Mouse (Mus musculus) heart, embryonic 15.5 days (tissue): ENCODE data around the gene Mrnip. TPM values are rescaled to one million over a fixed set of nuclear protein-coding genes. Genes with fewer than 3 reads are reported as not detected.

Experiments
- ATAC-seq: fragments of 200-750 bp; cut with Nextera tagmentation; replicated peaks from 2 replicates; pipeline ENCODE4 v1.8.0; 2017; ENCODE audit warnings: low read depth, moderate TSS enrichment; ENCODE audit not compliant: insufficient number of reproducible peaks, insufficient read depth, low FRiP score
- H3K27ac ChIP-seq: fragments of 300-500 bp; sonication (generic); 2 replicates; pipeline ENCODE4 v1.5.1; 2015; ENCODE audit warnings: mild to moderate bottlenecking, inconsistent platforms
- H3K27me3 ChIP-seq: fragments of 300-500 bp; sonication (generic); 2 replicates; pipeline ENCODE4 v1.6.1; 2015; ENCODE audit warnings: inconsistent platforms
- H3K36me3 ChIP-seq: fragments of 300-500 bp; sonication (generic); 2 replicates; pipeline ENCODE4 v1.6.1; 2015; ENCODE audit warnings: mild to moderate bottlenecking, inconsistent platforms
- H3K4me1 ChIP-seq: fragments of 300-500 bp; sonication (generic); replicated peaks from 2 replicates; pipeline ENCODE4 v1.6.1; 2015; ENCODE audit warnings: inconsistent platforms
- H3K4me2 ChIP-seq: fragments of 300-500 bp; sonication (generic); 2 replicates; pipeline ENCODE4 v1.6.1; 2015; ENCODE audit warnings: inconsistent platforms, mild to moderate bottlenecking, moderate library complexity
- H3K4me3 ChIP-seq: fragments of 300-500 bp; sonication (generic); 2 replicates; pipeline ENCODE4 v1.5.1; 2015; ENCODE audit warnings: mild to moderate bottlenecking, inconsistent platforms
- H3K9ac ChIP-seq: fragments of 300-500 bp; sonication (generic); 2 replicates; pipeline ENCODE4 v1.6.1; 2015; ENCODE audit warnings: mild to moderate bottlenecking, inconsistent platforms
- H3K9me3 ChIP-seq: fragments of 300-500 bp; sonication (generic); replicated peaks from 2 replicates; pipeline ENCODE4 v1.6.1; 2016; ENCODE audit warnings: inconsistent platforms
- WGBS: fragments of 180-500 bp; shearing (Covaris S2); methylation state at CpG from one replicate; pipeline ENCODE4 v1.1.7; 2015; ENCODE audit warnings: mixed read lengths; 5-methylcytosine and 5-hydroxymethylcytosine counted together
- polyA plus RNA-seq: library from polyadenylated mRNA; unstranded; fragments of >200 nt; fragmentation: Nextera tagmentation; extraction: Ambion mirVana; gene quantifications from 2 replicates; pipeline ENCODE4 v1.2.1, GENCODE M21; 2015

The Mrnip gene
- polyA plus RNA-seq, 1 experiment from 2014 or later, result 7.9 TPM

DNA sequence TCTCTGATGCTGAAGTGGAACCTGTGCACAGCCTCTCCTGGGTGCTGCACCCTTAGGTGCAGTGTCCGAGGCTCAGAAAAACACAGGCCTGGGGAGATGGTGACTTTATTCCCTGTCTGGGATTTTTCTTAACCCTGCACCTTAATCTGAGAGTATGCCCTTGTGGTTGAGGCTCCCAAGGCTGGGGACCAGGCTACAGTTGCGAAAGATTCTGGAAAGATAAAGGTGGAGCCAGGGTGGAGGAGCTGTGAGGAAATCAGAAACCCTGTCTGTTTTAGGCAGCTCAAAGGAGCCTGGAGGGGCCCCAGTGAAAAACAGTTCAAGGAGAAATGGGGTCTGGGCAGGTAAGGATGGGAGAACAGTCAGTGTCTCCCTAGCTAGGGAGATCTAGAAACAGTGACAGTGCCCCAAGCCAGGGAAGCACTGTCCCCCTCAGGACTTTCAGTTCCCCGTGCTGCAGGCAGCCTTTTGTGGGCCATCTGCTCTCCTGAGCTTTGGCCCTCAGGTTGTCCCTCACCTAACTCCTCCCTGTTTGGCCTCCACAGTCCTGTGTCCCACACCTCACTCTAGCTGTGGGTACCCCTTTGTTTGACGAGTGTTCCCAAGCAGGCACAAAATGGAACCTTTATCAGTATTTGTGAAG lies 42.6 kb downstream of the Mrnip start:
- no peak for ATAC-seq
- H3K4me2 ChIP-seq, result no peak overlapping the region
- no peaks in the 10 kb centered on the region for H3K9me3 ChIP-seq
- no peaks in the 10 kb centered on the region for H3K36me3 ChIP-seq
- 71% methylated on average over 4 of the region's 4 CpGs for WGBS
- no peaks in the 10 kb centered on the region for H3K27me3 ChIP-seq
- H3K27ac ChIP-seq, result no peak overlapping the region
- H3K4me3 ChIP-seq, result no peak overlapping the region
- no peak overlapping the region for H3K9ac ChIP-seq
- H3K4me1 ChIP-seq, result peaks cover 41% of the 10 kb centered on the region

DNA sequence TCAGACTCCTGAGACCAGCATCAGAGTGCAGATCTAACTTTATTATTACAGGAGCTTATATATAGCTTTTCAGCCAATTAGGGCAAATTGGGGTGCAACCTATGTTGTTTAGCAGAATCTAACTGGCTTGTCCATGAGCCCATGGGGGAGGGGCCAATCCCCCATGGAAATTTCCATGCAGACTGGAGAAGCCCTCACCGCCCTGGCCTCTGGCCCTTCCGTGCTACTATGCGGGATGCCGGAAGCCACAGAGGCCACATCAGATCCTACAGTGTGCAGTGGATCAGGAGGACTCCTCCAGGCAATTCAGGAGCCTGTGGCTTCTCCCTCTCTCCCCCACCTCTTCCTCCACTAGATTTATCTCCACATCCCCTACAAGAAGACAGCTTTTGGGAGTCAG lies 43.6 kb downstream of the Mrnip start:
- Histone ChIP-seq H3K36me3 (no peaks in the 10 kb centered on the region), H3K4me1 (peaks cover 31% of the 10 kb centered on the region), H3K9ac (no peak overlapping the region), H3K4me3 (no peak overlapping the region), H3K4me2 (no peak overlapping the region), H3K27me3 (no peaks in the 10 kb centered on the region), H3K9me3 (no peaks in the 10 kb centered on the region), H3K27ac (no peak overlapping the region)
- no peak for ATAC-seq
- WGBS, result 47% methylated on average over 4 of the region's 4 CpGs

DNA sequence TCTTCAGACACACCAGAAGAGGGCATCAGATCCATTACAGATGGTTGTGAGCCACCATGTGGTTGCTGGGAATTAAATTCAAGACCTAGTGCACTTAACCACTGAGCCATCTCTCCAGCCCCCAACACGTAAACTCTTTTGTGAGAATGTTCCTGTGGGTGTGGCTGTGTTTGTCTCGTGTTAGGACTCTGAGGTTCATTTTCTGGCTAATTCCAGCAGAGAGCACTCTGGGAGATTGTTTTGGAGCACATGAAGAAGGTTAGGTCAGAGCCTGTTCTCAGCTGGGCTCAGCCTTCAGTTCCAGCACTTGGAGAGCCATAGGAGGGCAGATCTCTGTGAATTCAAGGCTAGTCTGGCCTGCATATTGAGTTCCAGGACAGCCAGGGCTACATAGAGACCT lies 45.6 kb downstream of the Mrnip start:
- Histone ChIP-seq H3K4me1 (peaks cover 28% of the 10 kb centered on the region), H3K9ac (no peak overlapping the region), H3K4me2 (no peak overlapping the region), H3K27ac (no peak overlapping the region), H3K4me3 (no peak overlapping the region), H3K9me3 (no peaks in the 10 kb centered on the region), H3K27me3 (no peaks in the 10 kb centered on the region), H3K36me3 (no peaks in the 10 kb centered on the region)
- no peak for ATAC-seq
- 68% methylated on average over 2 of the region's 2 CpGs for WGBS

GRCm38 (mm10) chr11:50222559-50223276 lies 48.5 kb downstream of the Mrnip start:
- ATAC-seq, result no peak

GRCm38 (mm10) chr11:50223783-50224662 lies 49.8 kb downstream of the Mrnip start:
- no peaks in the 10 kb centered on the region for H3K36me3 ChIP-seq
- peak overlapping the region; percentile 88 for H3K4me3 ChIP-seq
- peaks cover 37% of the 10 kb centered on the region for H3K4me1 ChIP-seq
- 6% methylated on average over 17 of the region's 17 CpGs for WGBS
- no peaks in the 10 kb centered on the region for H3K9me3 ChIP-seq
- no peak for ATAC-seq
- no peaks in the 10 kb centered on the region for H3K27me3 ChIP-seq
- H3K9ac ChIP-seq, result peak overlapping the region; percentile 94
- peak overlapping the region; percentile 77 for H3K27ac ChIP-seq
- H3K4me2 ChIP-seq, result peak overlapping the region; percentile 88

More at GRCm38 (mm10) chr11:50222559-50223276, 48.5 kb downstream of the Mrnip start:
- no peaks in the 10 kb centered on the region for H3K9me3 ChIP-seq
- H3K27ac ChIP-seq, result no peak overlapping the region
- no peaks in the 10 kb centered on the region for H3K27me3 ChIP-seq
- 62% methylated on average over 7 of the region's 7 CpGs for WGBS
- H3K4me1 ChIP-seq, result peaks cover 34% of the 10 kb centered on the region
- no peak overlapping the region for H3K9ac ChIP-seq
- no peak overlapping the region for H3K4me2 ChIP-seq
- H3K36me3 ChIP-seq, result no peaks in the 10 kb centered on the region
- H3K4me3 ChIP-seq, result no peak overlapping the region

DNA sequence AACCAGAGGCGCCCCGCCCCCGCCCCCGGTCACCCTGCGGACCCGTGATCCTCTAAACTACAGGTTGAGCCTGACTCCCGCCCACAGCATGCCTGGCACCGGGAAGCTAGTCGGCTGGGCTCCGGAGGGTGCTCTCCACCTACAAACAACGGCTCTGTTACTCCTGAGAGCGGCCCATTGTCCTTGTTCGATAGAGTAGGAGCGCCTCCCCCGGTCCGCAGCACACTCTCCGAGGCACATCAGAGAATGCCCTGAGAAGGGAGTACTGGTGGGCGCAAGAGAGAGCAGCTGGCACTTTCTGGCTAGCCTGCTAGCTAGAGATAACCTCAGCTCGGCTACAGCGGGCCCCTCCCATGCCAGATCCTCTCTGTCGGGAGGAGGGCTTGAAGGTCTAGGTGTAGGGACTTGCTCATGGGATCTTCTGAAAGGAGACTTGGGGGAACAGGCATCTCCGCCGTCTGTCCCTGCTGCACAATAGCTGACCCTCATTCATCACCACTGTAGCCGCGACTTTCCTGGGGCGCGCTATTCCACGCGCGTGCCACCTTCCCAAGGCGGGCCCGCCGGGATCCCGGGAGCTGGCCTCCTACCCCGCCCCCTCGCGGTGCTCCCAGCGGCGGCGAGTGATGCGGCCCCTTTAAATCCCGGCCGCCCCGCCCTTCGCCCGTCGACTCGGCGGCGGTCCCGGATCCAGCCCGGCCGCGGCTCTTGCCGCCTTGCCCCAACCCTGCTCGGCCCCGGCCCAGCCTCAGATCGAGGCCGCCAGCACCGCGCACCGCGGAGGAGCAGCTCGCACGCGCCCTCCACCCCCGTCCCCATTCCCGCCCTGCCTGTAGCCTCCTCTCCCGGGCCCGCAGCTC lies 50.7 kb downstream of the Mrnip start:
- H3K27ac ChIP-seq, result peak overlapping the region; percentile 77
- H3K4me1 ChIP-seq, result peaks cover 42% of the 10 kb centered on the region
- H3K9ac ChIP-seq, result peak overlapping the region; percentile 94
- peak overlapping the region; percentile 88 for H3K4me3 ChIP-seq
- under 1% methylated on average over 70 of the region's 70 CpGs for WGBS
- ATAC-seq, result peak; percentile 86
- H3K4me2 ChIP-seq, result peak overlapping the region; percentile 88
- no peaks in the 10 kb centered on the region for H3K36me3 ChIP-seq
- no peaks in the 10 kb centered on the region for H3K9me3 ChIP-seq
- no peaks in the 10 kb centered on the region for H3K27me3 ChIP-seq

- Histone ChIP-seq H3K9me3 (no peaks in the 10 kb centered on the region), H3K27ac (peak overlapping the region; percentile 77), H3K4me1 (peaks cover 44% of the 10 kb centered on the region), H3K9ac (peak overlapping the region; percentile 94), H3K36me3 (no peaks in the 10 kb centered on the region), H3K27me3 (no peaks in the 10 kb centered on the region), H3K4me3 (peak overlapping the region; percentile 88), H3K4me2 (peak overlapping the region; percentile 88)
- 3% methylated on average over 34 of the region's 34 CpGs for WGBS
- ATAC-seq, result peak; percentile 40; the same call in 1 of the 2 replicates
These were observed 51.6 kb downstream of the Mrnip start for GRCm38 (mm10) chr11:50225611-50226378.

DNA sequence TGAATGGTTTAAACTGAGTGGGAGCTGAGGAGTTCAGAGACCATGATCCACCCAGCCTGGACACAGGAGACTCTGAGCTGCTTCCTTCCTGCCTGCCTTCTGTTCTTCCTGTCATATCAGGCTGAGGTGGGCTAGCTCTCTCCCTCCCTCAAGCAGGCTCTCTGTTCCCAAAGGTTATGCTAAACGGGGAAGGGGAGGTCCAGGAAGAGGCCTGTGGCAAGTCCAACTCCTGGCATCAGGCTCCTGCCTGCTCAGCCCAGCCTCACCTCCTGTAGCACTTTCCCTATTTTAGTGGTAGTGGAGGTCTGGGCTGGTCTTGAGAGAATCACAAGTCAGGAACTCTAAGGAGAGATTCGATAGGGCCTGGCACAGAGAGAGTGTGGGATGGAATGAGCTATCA lies 52.2 kb downstream of the Mrnip start:
- H3K4me1 ChIP-seq, result peaks cover 47% of the 10 kb centered on the region

GRCm38 (mm10) chr11:50227226-50227625 lies 53.0 kb downstream of the Mrnip start:
- Histone ChIP-seq H3K4me1 (peaks cover 47% of the 10 kb centered on the region), H3K4me2 (peak overlapping the region; percentile 88), H3K27ac (peak overlapping the region; percentile 77), H3K36me3 (peaks cover 8% of the 10 kb centered on the region), H3K9ac (no peak overlapping the region), H3K27me3 (0 out of 2 replicates have a peak, but pooled peaks cover 1% of the 10 kb centered on the region), H3K4me3 (peak overlapping the region; percentile 88; the same call in 1 of the 2 replicates), H3K9me3 (no peaks in the 10 kb centered on the region)
- no peak for ATAC-seq
- WGBS, result 67% methylated on average over 3 of the region's 3 CpGs

More for the DNA sequence above, 52.2 kb downstream of the Mrnip start:
- peak overlapping the region; percentile 94 for H3K9ac ChIP-seq
- WGBS, result 34% methylated on average over 2 of the region's 2 CpGs
- H3K27ac ChIP-seq, result peak overlapping the region; percentile 77
- ATAC-seq, result no peak
- H3K4me3 ChIP-seq, result peak overlapping the region; percentile 88
- no peaks in the 10 kb centered on the region for H3K9me3 ChIP-seq
- H3K27me3 ChIP-seq, result no peaks in the 10 kb centered on the region
- no peaks in the 10 kb centered on the region; the same call in 1 of the 2 replicates for H3K36me3 ChIP-seq
- peak overlapping the region; percentile 88 for H3K4me2 ChIP-seq

GRCm38 (mm10) chr11:50227736-50228135 lies 53.5 kb downstream of the Mrnip start:
- no peak overlapping the region for H3K4me2 ChIP-seq
- H3K4me3 ChIP-seq, result no peak overlapping the region
- ATAC-seq, result no peak
- H3K9me3 ChIP-seq, result no peaks in the 10 kb centered on the region
- WGBS, result 80% methylated on average over 4 of the region's 4 CpGs
- H3K4me1 ChIP-seq, result peaks cover 47% of the 10 kb centered on the region
- no peak overlapping the region for H3K27ac ChIP-seq
- 0 out of 2 replicates have a peak, but pooled peaks cover 5% of the 10 kb centered on the region for H3K27me3 ChIP-seq
- peaks cover 13% of the 10 kb centered on the region for H3K36me3 ChIP-seq
- H3K9ac ChIP-seq, result no peak overlapping the region
